Mouse (Mus musculus) frontal cortex, postnatal 25 days (tissue): ENCODE results near the gene Hibadh.
A peak's percentile ranks its signal among the peaks of the same experiment; 100 is the strongest.
"Not testable (repeated sequence)": the region's sequence is repeated elsewhere in the genome, so short reads cannot be mapped to it uniquely, and the experiment has no call there.

Experiments
- DNase-seq, 2 experiments: peaks; one replicate each; pipeline ENCODE4 v3.0.0; 2022; ENCODE audit warnings: low spot score in 2 of 2

Hibadh gene

DNA sequence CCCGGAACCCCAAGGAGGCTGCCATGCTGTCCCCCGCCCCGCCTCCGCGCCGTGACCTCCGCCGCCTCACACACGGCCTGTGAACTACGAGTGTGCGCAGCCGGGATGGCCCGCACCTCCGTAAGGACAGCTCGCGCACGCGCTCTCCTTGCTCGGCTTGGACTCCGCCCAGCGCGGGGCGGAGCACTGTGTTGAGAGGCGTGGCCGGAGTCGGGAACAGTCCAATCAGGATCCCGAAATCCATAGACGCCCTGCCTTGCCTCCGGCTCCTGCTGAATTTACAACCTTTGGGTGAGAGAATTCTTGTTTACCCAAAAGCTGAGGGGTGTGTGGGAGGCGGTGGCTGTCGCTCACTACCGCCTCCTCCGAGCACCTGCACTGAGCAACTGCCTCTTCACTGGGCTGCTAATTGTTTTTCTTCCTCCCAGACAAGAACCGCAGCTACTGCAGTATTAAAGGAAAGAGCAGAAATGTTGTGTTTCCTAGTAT, at the start of gene Hibadh:
TSS of gene Hibadh (minus strand) at position 166 of the 489 bp plus-strand sequence.
- DNase-seq, result peak; percentile 89 to 93

DNA sequence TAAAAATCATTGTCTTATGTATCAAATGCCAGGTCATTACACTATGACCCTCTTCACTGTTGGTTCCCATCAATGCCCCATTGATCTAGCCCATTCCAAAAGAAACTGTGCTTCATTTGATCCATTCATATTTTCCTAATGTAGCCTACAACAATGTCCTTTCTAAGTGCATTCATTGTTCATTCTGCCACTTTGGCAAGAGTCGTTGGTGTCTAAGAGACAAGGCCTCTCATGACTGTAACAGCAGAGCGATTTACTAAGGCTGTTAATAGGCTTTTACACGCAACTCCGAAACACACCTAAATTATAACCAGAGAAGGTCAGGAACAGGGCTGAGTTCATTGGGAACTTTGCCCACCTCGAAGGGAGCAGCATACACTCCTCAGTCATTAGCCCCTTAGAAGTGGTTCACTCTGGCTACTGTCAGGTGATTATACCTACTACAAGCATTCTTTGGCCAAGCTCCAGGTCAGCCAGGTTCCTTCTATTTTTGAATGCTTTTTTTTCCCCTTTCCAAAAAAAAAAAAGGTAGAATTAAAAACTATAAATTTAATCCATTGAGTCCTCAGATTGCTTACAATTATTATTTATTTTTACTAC, 46.8 kb upstream of the Hibadh start:
- no peak for DNase-seq

DNA sequence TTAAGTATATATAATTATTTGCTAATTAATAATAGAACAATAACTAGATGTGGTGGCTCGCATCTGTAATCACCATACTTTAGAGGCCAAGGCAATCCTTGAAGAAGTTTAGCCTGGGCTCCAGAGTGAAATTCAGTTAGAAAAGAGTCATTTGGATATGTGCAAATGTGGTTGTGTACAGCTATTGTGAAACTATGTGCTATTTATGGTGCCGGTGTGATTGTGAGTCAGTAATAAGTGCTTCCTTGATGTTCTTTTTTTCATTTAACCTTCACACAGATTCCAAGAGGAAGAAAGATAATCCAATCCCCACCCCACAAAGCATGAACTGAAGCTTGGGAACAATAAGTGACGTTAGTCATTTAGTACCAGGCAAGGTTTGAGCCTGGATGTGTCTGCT, 42.4 kb upstream of the Hibadh start:
- no peak for DNase-seq

DNA sequence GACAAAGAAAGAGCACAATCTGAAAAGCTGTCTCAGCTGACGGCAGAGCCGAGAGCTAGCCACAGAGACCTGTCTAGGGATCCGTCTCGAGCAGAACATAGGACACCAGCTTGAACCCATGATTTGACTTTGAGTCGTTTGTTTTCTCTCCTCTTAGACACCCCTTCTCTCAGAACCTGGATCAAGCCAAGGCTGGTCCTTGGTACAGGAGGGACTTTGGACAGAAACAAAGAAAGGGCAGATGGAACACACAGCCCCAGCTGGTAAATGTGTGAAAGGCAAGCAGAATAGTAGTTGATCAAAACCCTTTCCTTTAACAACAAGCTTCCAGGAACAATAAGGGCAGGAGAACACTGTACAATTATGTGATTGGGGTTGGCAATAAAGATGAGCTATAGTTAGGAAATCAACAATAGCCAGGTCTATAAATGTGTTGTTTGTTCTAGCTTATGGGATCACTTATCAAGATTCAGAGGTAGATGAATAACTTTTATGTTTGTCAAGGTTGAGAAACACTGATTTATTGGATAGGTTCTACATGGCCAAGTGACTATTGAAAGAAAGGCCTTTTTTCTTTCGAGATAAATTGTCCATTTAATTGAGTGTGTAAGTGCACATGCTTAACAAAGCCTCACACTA, 41.8 kb upstream of the Hibadh start:
- DNase-seq, result no peak

DNA sequence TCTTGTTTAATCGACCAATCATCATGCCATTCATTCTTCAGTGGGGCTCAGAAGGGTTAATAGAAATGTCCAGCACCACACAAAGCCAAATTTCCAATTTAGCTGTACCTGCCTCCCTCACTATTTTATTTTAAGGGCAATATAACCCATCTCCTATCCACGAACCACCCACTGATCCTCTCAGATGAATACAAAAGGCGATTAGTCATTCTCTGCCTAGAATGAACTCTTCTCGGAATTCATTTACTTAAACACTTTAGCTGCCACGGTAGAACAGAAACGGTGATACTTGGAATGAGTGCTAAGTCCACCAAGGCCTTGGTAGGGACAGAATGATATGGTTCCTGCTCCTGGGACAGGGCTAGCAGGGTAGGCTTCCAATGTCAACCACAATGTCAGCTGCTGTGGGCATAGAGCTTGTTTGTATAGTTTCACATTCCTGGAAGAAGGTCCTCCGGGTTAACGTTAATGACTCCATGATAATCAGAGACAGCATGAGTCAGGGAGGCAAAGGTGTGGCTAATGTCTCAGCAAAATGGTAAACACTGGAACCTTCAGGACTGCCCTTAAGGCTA, 40.4 kb upstream of the Hibadh start:
- no peak for DNase-seq

DNA sequence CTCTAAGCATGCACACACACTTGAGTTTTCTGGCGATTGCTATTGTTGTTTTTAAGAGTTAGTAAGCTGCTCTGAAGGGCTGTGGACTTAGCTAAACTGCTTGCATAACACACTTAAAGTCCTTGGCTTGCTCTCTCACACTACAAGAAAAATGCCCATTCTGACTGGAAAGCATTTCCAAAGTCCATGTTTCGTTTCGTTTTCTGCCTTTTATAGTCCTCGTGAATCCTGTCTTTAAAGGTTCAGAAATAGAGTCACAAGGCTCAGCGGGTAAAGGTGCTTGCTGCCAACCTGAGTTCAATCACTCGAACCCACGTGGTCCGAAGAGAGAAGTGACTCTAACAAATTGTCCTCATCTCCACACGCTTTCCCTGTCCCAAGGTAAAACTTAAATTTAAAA, 39.4 kb upstream of the Hibadh start:
- DNase-seq, result no peak

DNA sequence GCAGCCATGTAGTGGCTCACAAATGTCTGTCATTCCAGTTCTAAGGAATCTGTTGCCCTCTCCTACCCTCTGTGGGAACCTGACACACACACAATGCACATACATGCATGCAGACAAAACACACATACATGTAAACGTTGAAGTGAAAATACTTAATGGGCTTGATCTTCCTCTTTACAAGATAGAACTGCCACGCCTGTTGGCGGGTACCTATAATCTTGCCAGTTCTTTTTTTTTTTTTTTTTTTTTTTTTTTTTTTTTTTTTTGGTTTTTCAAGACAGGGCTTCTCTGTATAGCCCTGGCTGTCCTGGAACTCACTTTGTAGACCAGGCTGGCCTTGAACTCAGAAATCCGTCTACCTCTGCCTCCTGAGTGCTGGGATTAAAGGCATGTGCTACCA, 37.3 kb upstream of the Hibadh start:
- DNase-seq, result not testable (repeated sequence)

DNA sequence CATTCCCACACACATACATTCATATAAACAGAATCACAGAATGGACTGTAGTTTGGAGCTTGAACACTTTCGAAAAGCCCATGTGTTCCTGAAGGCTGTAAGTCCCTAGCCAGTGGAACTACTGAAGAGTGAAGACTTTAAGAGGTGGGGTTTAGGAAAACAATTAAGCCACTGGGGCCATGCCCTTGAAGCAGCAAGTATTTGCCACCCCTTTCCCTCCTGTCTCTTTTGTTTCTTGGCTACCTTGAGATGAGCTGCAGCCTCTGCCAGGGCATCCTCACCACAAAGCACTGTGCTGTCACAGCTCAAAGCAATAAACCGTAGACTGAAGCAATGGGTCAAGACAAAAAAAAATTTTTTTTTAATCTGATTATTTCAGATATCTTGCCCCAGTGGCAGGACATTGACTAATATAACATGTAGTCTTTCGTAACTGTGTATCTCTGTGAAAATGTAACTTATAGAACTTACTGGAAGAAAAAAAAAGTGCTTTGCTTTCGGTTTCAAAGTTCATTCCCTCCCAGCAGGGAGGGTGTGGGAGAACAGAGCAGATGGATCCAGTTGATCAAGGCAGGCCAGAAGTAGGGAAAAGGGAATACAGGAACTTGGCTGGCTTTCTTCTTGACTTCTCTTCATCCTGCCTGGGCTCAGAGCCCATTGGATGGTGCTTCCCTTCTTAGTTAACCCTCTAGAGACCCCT, 35.2 kb upstream of the Hibadh start:
- no peak for DNase-seq

DNA sequence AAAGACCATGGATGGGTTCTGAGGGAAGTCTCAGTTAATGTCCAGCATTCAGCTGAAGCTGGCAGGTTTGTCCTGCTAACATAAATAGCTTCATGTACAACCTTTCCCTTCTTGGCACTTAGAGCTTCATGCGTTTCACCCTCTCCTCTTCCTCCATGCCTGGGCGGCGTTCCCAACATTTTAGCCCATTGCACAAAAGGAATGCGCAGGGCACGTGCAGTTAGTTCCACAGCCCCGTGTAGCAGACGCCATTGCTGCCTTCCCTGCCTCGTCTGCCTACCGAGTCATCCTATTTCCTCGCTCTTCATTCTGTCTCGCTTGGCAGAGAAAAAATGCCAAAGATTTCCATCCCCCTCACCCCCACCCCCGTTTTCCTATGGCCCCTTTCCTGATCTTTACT, 34.4 kb upstream of the Hibadh start:
- no peak for DNase-seq

DNA sequence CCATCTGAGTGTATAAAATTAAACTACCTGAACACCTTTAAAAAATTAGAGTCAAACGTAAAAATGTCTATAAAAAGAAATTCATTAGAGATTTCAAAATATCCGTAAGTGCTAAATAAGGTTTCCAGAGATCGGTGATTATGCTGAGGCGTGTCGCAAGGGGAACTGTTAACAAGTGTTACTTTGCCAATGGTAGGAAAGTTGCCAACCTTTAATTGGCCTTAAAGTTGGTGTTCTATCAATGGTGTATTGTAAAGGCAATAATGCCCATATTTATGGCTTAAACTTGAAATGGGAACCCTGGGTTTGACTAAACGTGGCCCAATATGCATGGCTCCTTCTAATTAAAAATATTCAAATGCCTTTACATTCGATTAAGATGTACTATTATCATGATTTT, 33.5 kb upstream of the Hibadh start:
- no peak for DNase-seq

DNA sequence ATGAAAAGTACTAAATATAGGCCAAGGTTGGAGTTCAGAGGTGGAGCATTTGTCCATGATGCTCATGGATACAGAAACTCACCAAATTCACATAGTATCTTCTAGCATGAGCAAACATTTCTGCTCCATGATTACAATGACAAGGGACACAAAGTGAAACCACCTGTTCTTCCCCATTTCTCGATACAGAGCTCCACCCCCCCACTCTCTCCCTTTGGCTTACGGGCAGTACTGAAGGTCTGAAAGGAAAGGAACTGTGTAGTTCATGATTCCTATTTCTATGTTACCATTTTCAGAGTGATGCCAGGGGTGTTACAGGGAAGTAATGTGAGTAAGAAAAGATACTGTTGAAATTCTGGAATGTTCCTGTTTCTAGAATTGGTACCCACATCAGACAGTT, 32.4 kb upstream of the Hibadh start:
- DNase-seq, result no peak

DNA sequence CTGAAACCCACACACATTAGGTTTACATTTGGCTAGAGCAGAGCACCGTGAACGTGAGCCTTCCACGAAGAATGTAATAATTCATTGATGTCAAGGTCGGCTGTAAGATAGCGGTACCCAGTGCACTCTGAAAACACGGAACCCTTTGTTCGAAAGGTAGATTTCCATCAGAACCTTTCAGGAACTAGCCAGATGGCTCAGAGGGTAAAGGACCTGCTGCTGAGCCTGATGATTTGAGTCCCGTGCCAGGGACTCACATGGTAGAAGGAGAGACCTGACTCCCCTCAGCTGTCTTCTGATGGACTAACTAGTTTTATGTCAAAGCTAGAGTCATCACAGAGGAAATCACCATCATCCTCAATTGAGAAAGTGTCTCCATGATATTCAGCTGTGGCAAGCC, 31.6 kb upstream of the Hibadh start:
- no peak for DNase-seq

DNA sequence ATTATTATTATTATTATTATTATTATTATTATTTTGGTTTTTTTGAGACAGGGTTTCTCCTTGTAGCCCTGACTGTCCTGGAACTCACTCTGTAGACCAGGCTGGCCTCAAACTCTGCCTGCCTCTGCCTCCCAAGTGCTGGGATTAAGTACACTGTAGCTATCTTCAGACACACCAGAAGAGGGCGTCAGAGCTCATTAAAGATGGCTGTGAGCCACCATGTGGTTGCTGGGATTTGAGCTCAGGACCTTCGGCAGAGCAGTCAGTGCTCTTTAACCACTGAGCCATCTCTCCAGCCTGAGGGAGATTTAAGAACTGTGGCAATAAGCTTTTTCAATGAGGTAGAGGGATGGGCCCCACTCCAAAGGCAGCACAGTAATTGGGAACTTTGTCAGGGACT, 29.7 kb upstream of the Hibadh start:
- DNase-seq, result not testable (repeated sequence)

DNA sequence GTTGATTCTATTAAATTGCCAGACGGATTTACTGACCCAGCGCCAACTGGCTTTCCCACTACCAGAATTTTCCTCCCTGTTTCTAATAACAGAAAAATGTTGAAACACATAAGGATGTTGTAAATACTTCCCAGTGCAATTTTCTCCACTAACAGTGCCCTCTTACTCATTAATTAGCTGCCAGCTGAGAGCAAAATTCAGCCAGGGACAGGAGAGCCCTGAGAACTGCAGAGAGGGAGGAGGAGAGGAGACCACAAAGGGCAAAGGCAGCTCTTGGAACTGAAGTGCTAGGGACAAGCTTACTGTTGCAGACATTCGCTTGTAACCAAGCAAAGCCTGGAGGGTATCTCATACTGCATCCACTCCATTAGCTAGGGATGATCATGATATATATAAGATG, 27.5 kb upstream of the Hibadh start:
- no peak for DNase-seq

DNA sequence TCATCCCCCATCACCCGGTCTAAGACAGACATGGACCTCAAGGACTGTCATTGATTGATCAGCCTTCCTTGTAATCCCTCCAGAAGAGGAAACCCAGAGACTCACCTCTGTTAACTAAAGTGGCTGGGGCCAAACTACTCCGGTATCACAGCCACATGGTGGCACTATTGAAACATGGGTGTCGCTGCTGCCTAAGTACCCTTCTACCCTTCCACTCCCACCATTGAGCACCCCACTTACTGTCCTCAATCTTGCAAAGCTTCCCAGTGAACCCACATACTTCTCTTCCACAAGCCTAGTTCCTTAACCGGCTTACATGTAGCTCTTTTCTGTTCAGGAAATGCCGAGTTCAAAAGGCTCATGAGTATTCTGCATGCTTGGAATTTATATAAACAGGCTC, 22.8 kb upstream of the Hibadh start:
- DNase-seq, result no peak

DNA sequence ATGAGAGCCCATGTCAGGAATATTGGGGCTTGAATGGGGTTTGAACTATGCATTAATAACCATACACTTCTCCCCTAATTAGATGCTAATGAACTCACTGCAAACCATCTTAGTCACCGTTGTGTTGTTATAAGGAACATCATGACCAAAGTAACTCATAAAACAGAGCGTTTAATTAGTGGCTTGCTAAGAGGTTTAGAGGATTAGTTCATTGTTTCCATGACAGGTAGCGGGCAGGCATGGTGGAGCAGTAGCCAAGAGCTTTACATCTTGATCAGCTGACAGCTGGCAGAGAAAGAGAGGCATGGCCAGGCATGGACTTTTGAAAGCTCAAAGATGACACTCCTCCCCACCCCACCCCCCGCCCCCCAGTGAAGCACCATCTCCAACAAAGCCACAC, 15.1 kb upstream of the Hibadh start:
- DNase-seq, result no peak

DNA sequence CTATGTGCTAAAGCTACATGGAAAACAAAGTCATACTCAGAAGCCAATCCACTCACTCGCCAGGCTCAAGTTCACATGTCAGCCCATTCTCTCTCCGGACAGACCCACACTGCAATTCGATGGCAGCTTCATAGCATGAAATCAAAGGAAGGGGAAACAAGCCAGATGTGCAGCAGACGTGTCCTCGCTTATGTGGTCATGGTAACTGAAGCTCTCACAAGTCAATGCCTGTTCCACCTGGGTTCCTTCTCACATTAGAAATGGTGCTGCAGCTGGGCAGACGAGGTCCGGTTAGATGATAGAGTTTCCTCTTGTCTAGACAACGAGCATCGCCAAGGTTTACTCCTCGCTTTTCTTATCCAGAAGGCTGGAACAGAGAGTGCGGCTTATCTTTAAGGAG, 8.6 kb upstream of the Hibadh start:
- no peak for DNase-seq

DNA sequence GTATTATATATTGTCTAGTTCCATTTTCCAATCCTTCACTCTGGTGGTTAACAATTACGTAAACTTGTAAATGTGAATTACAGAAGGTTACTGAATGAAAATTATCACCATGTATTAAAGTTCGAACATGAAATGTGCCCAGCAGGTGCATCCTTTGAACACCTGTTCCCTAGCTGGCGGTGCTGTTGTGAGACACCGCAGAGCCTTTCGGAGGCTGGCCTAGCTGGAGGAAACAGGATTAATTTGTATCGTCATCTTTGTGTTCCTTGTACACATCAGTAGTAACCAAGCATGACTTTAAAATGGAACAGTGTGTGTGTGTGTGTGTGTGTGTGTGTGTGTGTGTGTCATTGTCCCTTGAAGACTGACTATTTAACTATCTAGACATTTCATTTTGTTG, 7.8 kb upstream of the Hibadh start:
- DNase-seq, result no peak

DNA sequence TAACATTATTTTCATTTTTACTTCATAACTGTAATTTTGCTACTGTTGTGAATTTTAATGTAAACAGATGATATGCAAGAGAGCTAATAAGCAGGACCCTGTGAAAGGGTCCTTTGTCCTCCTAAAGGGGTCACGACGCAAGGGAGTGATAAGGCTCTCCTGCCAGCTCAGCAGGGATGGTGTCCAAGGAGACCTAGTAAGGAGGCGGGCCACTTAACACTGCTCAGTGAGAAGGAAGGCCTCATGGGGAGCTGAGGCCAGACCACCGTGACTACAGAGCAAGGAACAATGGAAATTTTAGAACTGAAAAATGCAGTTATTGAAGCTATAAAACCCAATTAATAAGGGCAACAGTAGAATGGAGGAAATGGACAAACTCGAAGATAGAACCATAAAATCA, 5.7 kb upstream of the Hibadh start:
- DNase-seq, result no peak

DNA sequence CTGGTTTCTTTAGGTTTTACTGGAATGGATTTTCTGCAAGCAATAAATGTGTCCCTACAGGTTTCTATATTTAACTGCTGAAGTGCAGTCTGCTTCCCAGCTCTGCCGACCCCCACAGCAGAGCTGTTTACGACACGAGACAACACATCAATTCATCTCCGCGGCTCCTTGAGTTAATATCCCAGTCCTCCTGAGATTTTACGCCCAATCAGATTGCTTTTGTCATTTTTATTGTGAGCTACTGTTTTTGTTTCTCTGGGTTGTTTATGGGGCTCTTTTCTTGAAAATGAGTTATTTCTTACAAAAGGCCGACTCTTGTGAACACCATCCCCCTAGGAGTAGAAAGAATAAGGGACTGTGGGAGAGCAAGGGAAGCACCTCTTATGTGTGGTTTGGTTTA, 2.0 kb upstream of the Hibadh start:
- DNase-seq, result no peak

DNA sequence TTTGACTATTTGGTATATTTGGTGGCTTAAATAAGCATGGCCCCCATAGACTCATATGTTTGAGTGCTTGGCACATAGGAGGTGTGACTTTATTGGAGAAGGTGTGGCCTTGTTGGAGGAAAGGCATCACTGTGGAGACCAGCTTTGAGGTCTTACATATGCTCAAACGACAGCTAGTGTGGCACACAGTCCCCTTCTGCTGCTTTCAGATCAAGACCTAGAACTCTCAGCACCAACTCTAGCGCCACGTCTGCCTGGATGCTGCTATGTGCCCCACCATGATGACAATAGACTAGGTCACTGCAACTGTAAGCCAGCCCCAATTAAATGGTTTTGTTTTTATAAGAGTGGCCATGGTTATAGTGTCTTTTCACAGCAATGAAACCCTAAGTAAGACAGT, 887 bp upstream of the Hibadh start:
- DNase-seq, result no peak

DNA sequence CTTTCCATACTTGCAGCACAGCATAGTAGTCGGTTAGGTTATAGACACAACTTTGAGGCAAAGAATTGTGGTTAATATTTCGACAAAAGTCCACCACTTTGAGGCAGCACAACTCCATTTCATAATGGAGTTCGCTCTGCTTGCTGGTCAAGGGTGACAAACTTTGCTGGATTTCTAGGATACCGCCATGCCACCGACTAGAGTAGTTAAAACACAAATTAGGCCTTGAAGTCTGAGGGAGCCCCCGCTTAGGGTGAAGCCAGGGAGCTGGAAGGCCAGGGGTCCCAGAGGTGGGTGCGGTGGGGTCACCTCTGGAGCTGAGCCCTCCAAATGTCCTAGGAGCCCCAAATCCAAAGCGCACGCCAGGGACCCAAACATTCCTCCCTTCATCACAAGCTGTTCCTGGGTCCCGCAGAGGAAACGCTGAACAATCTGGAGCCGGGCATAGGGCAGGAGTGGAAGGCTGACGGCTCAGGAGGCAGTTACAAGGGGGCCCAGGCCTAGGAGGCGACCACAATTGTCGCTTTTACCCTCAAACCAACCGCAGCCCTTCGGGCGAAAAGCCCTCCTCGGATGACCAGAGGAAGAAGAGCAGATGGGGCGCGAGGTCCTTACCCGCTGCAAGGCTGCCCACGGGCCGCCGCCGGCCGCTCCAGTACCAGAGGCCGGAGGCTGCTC, 504 bp downstream of the Hibadh start:
- DNase-seq, result no peak
